Mouse (Mus musculus): Measurements from ENCODE around the gene Gm11037. TPM values are rescaled to one million over a fixed set of nuclear protein-coding genes. Genes with fewer than 3 reads are reported as not detected.

The Gm11037 gene
- total RNA-seq, 1 experiment from 2014 or later: not detected

Other genes with a start within 250 kb of the Gm11037 start
- 36.3 and 43.6 TPM in 2 replicates for gene 4930402H24Rik, start 227.1 kb upstream of the Gm11037 start, total RNA-seq (2021)
- gene Atrn, start 227.0 kb upstream of the Gm11037 start, total RNA-seq (2021): 29.6 and 30.7 TPM in 2 replicates
- 9.2 and 12.9 TPM in 2 replicates for gene Gfra4, start 90.4 kb upstream of the Gm11037 start, total RNA-seq (2021)
- gene Adam33, start 69.7 kb upstream of the Gm11037 start, total RNA-seq (2021): 4.4 and 4.5 TPM in 2 replicates
- gene Siglec1, start 46.7 kb upstream of the Gm11037 start, total RNA-seq (2021): 2.3 and 8.2 TPM in 2 replicates
- gene Hspa12b, start 6.2 kb upstream of the Gm11037 start, total RNA-seq (2021): 23.3 and 26.1 TPM in 2 replicates
- gene 1700037H04Rik, start 26.6 kb downstream of the Gm11037 start, total RNA-seq (2021): 69.4 and 79.8 TPM in 2 replicates
- 65.6 and 70.4 TPM in 2 replicates for gene Cenpb, start 46.6 kb downstream of the Gm11037 start, total RNA-seq (2021)
- gene Cdc25b, start 53.5 kb downstream of the Gm11037 start, total RNA-seq (2021): 16.1 and 17.8 TPM in 2 replicates
- gene Spef1, start 53.8 kb downstream of the Gm11037 start, total RNA-seq (2021): 7.0 and 7.5 TPM in 2 replicates
- 17.3 and 17.7 TPM in 2 replicates for gene Ap5s1, start 73.6 kb downstream of the Gm11037 start, total RNA-seq (2021)
- gene Mavs, start 100.6 kb downstream of the Gm11037 start, total RNA-seq (2021): 44.8 and 45.4 TPM in 2 replicates
- gene Pank2, start 129.0 kb downstream of the Gm11037 start, total RNA-seq (2021): 56.5 and 58.5 TPM in 2 replicates
- gene Rnf24, start 219.4 kb downstream of the Gm11037 start, total RNA-seq (2021): 6.6 and 10.2 TPM in 2 replicates

All from adrenal gland, postnatal 14 days (tissue).